Mouse (Mus musculus): ENCODE measurements at regions not wholly inside any gene's neighbourhood (a gene's known extent, or its start where the extent isn't known, plus 50 kb on each side); places are given as distances from the start of the nearest gene placed in this dataset.

DNA sequence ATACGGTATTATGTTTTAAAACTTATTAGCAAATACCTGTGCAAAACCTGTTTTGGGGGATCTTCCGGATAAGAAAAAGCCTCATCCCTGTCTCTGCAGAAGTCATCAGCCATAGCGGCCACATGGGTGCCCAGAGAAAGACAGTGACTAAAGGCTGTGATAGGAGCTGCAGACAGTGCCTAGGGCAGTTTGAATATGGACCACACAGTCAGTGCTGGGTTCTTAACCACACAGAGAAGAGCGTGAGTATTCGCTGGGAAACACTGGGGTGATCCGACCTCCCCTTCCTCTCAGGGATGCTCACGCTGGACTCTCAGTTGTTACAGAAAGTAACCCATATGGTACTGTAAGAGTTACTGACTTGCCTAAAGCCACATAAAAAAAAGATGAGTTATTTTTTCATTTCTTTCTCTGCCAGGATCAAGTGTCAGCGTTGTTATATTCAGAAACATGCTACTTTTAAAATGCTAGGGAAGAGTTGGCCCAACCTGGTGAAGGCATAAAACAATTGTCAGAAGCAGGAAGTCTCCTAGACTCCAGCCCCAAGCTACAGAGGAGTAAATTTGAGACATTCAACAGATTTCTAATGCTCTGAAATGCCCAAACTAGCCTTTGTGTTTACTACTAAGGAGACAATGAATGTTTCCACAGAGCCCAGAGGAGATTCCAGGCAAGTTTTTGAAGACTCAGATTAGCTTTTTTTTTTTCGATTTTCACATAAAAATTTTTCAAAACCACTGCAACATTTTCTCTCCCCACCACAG lies 333.3 kb upstream of the Acvr2a start:
- 87% methylated on average over 9 of the region's 9 CpGs for WGBS
- no peak for DNase-seq (ENCODE audit: low spot score)
- H3K27ac ChIP-seq: peak overlapping the region; percentile 57; the same call in 1 of the 2 replicates

DNA sequence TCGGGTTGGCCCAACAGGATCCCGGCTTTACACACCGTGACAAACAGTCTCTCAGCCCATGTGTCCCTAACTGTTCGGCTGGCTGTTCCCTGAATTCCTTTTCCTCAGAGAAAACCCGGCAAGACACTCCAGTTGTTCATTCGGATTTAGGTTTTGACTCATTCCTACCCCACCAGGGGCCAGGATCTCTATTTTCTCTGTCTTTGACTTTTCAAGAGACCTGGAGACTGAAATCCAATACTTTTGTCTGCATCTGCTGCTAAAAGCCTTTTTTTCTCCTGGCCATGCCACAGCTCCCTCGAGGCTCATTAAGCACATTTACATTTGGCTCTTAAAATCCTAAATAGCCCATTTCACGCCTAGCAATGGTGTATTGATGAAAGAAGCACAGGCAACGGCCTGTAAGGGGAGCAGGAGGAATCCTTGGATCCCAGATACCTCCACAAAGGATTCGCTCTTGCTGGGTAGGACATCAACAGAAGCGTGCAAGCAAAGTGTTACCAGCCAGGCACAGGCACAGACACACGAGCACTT lies 332.6 kb upstream of the Acvr2a start:
- no peaks in the 10 kb centered on the region for H3K9me3 ChIP-seq (replicated peaks)
- no peaks in the 10 kb centered on the region for H3K36me3 ChIP-seq
- no peak overlapping the region for H3K4me3 ChIP-seq
- no peak for DNase-seq (ENCODE audit: low spot score)
- peak overlapping the region; percentile 57 for H3K27ac ChIP-seq
- no peaks in the 10 kb centered on the region for H3K27me3 ChIP-seq (ENCODE audit: low read depth, poor library complexity, severe bottlenecking)
- H3K4me1 ChIP-seq: peaks cover 15% of the 10 kb centered on the region
- WGBS: 43% methylated on average over 12 of the region's 12 CpGs

More for the DNA sequence above, 333.3 kb upstream of the Acvr2a start:
- Histone ChIP-seq H3K4me3 (no peak overlapping the region), H3K27me3 (ENCODE audit: low read depth, poor library complexity, severe bottlenecking) (no peaks in the 10 kb centered on the region), H3K4me1 (peaks cover 15% of the 10 kb centered on the region), H3K36me3 (no peaks in the 10 kb centered on the region), H3K9me3 (replicated peaks) (no peaks in the 10 kb centered on the region)

DNA sequence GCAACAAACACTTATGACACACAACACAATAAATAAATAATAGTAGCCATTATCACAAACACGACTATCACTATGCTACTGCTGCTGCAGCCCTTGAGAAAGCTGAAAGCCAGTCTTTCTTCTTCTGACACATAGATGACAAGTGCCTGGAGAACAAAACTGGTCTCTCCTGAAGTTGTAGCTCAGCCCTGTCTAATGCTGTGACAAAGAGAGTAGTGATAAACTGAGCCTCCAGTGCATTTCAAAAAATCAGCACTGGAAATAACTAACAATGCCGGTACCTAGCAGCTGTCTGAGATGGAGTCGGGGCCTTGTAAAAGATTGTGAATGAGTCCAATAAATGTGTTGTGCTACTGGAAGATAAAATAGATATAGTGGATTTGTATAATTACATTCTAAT lies 320.3 kb upstream of the Acvr2a start:
- no peaks in the 10 kb centered on the region for H3K9me3 ChIP-seq (replicated peaks)
- WGBS: 52% methylated on average over 3 of the region's 3 CpGs
- peaks cover 15% of the 10 kb centered on the region for H3K4me1 ChIP-seq
- no peak for DNase-seq (ENCODE audit: low spot score)
- H3K4me3 ChIP-seq: no peak overlapping the region
- no peaks in the 10 kb centered on the region for H3K36me3 ChIP-seq
- H3K27me3 ChIP-seq (ENCODE audit: low read depth, poor library complexity, severe bottlenecking): peaks cover 16% of the 10 kb centered on the region
- no peak overlapping the region for H3K27ac ChIP-seq

DNA sequence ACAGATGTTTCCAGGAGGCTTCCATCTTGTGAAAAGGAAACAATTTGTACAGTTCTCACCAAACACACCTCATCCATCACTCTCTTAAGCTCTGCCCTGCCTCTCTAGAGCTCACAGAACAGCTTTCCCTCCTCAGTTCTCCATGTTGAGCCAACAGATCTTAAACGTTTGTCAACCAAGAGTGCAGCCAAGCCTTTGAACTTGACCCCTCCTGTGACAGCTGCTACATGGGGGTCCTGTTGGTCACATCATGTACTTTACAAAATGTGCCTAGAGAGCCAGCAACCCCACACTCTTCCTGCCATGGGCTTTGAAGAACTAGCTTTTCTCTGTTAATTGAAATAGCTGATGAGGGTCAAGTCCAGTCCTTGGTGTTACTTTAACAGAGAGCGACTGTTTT lies 319.8 kb upstream of the Acvr2a start:
- Histone ChIP-seq H3K4me1 (peaks cover 15% of the 10 kb centered on the region), H3K9me3 (replicated peaks) (no peaks in the 10 kb centered on the region), H3K36me3 (no peaks in the 10 kb centered on the region), H3K4me3 (no peak overlapping the region), H3K27me3 (ENCODE audit: low read depth, poor library complexity, severe bottlenecking) (peaks cover 17% of the 10 kb centered on the region), H3K27ac (peak overlapping the region; percentile 8; the same call in 1 of the 2 replicates)
- 28% methylated on average over 2 of the region's 2 CpGs for WGBS
- peak; percentile 50 for DNase-seq (ENCODE audit: low spot score)

DNA sequence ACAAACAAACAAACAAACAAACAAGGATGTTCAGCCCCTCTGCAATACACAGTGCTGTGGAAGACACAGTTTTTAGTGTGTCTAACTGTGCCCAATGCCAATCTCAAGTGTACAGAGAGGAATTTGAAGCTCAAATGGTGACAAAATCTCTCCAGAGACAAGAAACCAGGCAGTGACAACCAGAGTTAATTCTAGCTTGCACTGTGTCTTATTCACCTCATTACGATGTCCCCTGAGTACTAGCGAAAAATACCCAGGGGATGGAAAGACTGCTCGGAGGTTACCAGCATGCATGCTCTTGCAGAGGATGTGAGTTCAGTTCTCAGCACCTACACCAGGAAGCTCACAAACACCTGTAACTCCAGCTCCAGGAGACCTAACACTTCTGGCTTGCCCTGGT lies 319.3 kb upstream of the Acvr2a start:
- H3K27ac ChIP-seq: no peak overlapping the region
- WGBS: 83% methylated on average over 3 of the region's 3 CpGs
- H3K36me3 ChIP-seq: no peaks in the 10 kb centered on the region
- H3K4me1 ChIP-seq: peaks cover 15% of the 10 kb centered on the region
- no peaks in the 10 kb centered on the region for H3K9me3 ChIP-seq (replicated peaks)
- H3K4me3 ChIP-seq: no peak overlapping the region
- peaks cover 17% of the 10 kb centered on the region for H3K27me3 ChIP-seq (ENCODE audit: low read depth, poor library complexity, severe bottlenecking)
- DNase-seq (ENCODE audit: low spot score): no peak

DNA sequence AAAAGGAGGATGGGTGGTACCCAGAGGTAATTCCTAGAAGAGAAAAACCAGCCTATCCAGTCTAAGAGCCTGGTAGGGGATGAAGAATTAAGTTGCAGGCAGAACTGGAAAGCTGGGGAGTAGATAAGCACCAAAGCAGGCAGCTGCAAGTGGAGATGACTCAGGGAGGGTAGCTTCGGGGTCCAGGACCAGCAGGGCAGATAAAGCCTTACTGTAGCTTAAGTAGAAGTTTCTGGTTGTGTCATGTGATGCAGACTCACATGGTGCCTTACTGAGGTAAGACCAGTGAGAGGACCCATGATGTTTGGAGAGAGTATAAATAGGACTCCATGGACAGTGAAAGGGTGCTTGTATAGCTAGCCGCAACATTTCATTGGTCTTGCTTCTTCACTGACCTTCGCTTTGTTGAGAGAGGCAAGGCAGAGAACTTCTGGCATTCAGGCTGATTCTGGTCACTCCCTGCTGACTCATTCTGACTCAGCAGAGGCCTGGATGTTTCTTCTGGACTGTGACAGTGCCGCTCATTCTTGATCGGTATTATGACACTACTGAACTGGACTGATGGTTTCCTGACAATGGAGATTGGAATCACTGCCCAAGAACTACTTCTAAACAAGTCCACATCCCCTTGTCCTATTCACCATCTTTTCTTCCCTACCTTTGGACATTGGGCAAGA lies 315.7 kb upstream of the Acvr2a start:
- WGBS: 98% methylated on average over 5 of the region's 5 CpGs
- Histone ChIP-seq H3K27ac (no peak overlapping the region), H3K27me3 (ENCODE audit: low read depth, poor library complexity, severe bottlenecking) (peaks cover 17% of the 10 kb centered on the region), H3K4me1 (peaks cover 15% of the 10 kb centered on the region), H3K36me3 (no peaks in the 10 kb centered on the region), H3K4me3 (no peak overlapping the region), H3K9me3 (replicated peaks) (no peaks in the 10 kb centered on the region)
- DNase-seq (ENCODE audit: low spot score): no peak

DNA sequence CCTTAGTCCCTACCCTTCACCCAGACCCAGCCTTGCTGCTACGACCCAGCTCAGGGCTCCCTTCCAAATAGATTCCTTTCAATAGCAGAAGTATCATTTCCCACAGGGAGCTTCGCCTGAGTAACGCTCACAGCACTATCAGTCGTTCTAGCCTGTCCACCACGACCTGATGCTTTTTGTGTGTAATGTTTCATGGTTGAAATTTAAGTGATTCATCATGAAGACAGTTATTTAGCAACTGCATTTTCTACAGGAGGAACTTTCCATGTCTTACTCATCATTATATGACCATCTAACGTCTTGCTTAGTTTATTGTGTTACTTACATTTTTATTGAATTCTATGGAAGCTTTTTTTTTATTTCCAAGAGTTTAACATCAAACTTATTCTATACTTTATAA lies 314.5 kb upstream of the Acvr2a start:
- H3K36me3 ChIP-seq: no peaks in the 10 kb centered on the region
- peaks cover 17% of the 10 kb centered on the region for H3K27me3 ChIP-seq (ENCODE audit: low read depth, poor library complexity, severe bottlenecking)
- H3K4me1 ChIP-seq: peaks cover 4% of the 10 kb centered on the region; the same call in 1 of the 2 replicates
- no peak for DNase-seq (ENCODE audit: low spot score)
- WGBS: 92% methylated on average over 6 of the region's 6 CpGs
- no peak overlapping the region for H3K4me3 ChIP-seq
- H3K9me3 ChIP-seq (replicated peaks): no peaks in the 10 kb centered on the region
- no peak overlapping the region for H3K27ac ChIP-seq

DNA sequence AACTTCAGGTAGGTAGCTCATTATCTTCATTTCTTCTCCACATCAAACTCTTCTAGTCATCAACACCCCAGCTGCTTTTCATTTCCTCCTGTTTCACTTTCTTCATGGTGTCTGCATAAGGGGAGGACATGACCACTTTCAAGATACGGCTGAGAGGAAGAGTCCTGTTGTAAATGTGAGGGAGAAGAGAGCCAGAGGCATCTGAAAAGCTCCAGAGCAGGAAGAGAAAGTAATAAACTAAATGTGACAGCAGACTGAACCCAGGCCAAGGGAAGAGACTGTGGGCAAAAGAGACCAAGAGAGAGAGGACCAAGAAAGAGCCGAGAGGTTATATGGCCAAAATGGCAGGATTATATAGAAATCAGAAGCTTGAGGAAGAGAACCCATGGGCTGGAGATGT lies 312.5 kb upstream of the Acvr2a start:
- no peaks in the 10 kb centered on the region for H3K9me3 ChIP-seq (replicated peaks)
- peaks cover 17% of the 10 kb centered on the region for H3K27me3 ChIP-seq (ENCODE audit: low read depth, poor library complexity, severe bottlenecking)
- no peak overlapping the region for H3K27ac ChIP-seq
- DNase-seq (ENCODE audit: low spot score): no peak
- H3K4me3 ChIP-seq: no peak overlapping the region
- WGBS: 28% methylated on average over 2 of the region's 2 CpGs
- H3K4me1 ChIP-seq: no peaks in the 10 kb centered on the region
- no peaks in the 10 kb centered on the region for H3K36me3 ChIP-seq

DNA sequence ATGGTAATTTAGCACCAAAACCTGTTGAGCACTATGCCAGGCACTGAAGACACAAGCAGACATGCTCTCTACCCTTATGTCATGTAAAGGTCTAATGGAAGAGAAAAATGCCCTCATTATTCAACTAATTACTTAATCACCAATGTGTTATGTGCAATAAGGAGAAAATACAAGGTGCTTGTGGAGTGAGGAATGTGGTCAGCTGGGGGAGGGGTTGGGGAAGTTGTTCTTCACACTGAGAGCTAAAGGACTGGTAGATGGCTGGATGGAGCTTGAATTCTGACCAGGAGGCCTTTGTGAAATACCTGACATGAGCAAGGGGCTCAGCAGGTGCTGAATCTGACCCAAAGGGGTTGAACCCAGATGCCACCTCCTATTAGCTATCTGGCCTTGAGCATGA lies 300.1 kb upstream of the Acvr2a start:
- no peaks in the 10 kb centered on the region for H3K9me3 ChIP-seq (replicated peaks)
- no peaks in the 10 kb centered on the region for H3K27me3 ChIP-seq (ENCODE audit: low read depth, poor library complexity, severe bottlenecking)
- H3K27ac ChIP-seq: no peak overlapping the region
- H3K4me1 ChIP-seq: peaks cover 15% of the 10 kb centered on the region
- no peaks in the 10 kb centered on the region for H3K36me3 ChIP-seq
- no peak for DNase-seq (ENCODE audit: low spot score)
- H3K4me3 ChIP-seq: no peak overlapping the region

DNA sequence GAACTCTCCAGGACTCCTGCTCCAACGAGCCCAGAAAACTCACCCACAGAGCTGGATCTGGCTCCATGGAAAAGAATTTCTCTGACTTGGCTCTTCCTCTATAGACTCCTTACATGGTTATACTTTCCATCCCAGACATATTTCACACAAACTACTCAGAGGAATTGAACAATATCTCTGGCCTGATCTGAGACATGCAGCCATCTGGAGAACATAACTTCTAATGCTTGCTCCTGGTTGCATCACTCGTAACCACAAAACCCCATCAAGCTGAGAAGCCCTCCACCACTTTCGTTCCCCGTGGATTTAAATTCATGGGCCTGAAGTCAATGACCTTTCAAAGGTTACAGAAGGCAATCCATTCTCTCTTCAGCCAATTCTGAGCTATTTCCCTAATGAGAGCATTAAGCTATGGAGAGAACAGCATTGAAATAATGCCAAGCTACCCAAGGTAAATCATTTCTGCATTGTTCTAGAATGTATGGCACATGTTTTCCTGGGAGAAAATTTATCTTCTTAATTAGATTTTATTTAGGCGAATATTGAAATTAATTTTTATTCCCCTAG lies 294.0 kb upstream of the Acvr2a start:
- no peak for DNase-seq (ENCODE audit: low spot score)
- WGBS: 62% methylated on average over 5 of the region's 5 CpGs
- Histone ChIP-seq H3K4me3 (no peak overlapping the region), H3K27ac (no peak overlapping the region), H3K27me3 (ENCODE audit: low read depth, poor library complexity, severe bottlenecking) (no peaks in the 10 kb centered on the region), H3K36me3 (no peaks in the 10 kb centered on the region), H3K4me1 (peaks cover 13% of the 10 kb centered on the region), H3K9me3 (replicated peaks) (no peaks in the 10 kb centered on the region)

DNA sequence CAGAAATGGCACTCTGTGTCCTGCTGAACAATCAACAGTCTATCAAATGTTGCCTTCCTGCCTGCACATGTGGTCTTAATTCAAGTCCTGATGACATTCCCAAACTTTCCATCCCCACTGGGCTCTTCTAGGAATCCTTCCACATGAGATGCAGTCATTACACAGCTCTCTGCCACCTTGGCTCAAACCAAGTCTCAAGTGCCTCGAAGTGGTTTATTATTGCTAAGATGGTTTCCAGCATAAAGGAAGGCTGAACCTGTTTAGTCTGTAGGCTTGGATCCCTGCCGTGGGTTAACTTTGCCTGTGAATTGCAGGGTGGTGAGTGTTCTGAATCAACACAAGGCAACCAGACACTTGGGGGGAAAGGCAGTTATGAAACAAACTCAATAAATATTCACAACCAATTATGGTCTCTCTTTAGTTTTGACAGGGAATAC lies 293.4 kb upstream of the Acvr2a start:
- H3K27ac ChIP-seq: no peak overlapping the region
- H3K27me3 ChIP-seq (ENCODE audit: low read depth, poor library complexity, severe bottlenecking): no peaks in the 10 kb centered on the region
- no peaks in the 10 kb centered on the region for H3K36me3 ChIP-seq
- H3K4me3 ChIP-seq: no peak overlapping the region
- DNase-seq (ENCODE audit: low spot score): no peak
- peaks cover 13% of the 10 kb centered on the region for H3K4me1 ChIP-seq
- H3K9me3 ChIP-seq (replicated peaks): no peaks in the 10 kb centered on the region
- WGBS: 53% methylated on average over 2 of the region's 2 CpGs

DNA sequence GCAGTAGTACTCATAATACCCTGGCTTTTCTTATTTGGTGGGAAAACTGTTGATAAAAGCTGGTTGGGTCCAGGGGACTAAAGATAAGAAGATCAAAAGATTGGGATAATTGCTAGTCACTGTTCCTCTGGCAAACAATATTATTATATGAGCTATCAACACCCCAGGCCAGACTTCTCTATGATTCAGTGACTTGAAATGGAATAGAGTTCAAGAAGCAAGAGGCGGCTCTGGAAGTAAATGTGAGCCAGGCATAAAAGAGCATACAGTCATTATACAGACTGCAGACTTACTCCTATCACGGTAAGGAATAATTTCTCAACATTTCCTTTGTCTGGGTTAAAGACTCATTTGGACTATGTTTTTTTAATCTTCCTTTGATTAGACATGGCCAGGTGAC lies 278.5 kb upstream of the Acvr2a start:
- Histone ChIP-seq H3K4me1 (peaks cover 7% of the 10 kb centered on the region), H3K27ac (no peak overlapping the region), H3K4me3 (no peak overlapping the region), H3K27me3 (ENCODE audit: low read depth, poor library complexity, severe bottlenecking) (no peaks in the 10 kb centered on the region), H3K36me3 (no peaks in the 10 kb centered on the region), H3K9me3 (replicated peaks) (no peaks in the 10 kb centered on the region)
- DNase-seq (ENCODE audit: low spot score): no peak
- 89% methylated on average over 2 of the region's 2 CpGs for WGBS

DNA sequence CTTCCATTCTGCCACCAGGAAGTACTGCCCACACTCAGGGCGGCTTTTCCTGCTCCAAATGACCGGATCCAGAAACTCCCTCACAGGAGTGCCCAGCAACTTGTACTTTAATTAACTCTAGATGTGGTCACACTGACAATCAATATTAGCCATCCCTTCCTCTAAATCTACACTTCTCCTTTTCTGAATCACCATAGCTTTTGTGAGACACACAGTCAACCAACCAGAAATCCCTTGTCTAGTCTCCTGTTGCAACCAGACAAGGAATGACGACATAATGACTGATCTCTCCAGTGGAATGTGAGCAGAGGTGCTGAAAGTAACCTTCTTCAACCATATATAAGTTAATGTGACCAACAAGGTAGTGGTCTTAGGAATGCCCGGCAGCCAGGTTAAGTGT lies 277.0 kb upstream of the Acvr2a start:
- DNase-seq (ENCODE audit: low spot score): no peak
- no peaks in the 10 kb centered on the region for H3K27me3 ChIP-seq (ENCODE audit: low read depth, poor library complexity, severe bottlenecking)
- H3K27ac ChIP-seq: no peak overlapping the region
- peaks cover 7% of the 10 kb centered on the region for H3K4me1 ChIP-seq
- no peaks in the 10 kb centered on the region for H3K36me3 ChIP-seq
- H3K4me3 ChIP-seq: no peak overlapping the region
- H3K9me3 ChIP-seq (replicated peaks): no peaks in the 10 kb centered on the region
- 83% methylated on average over 4 of the region's 4 CpGs for WGBS
